Mouse (Mus musculus) Patski (cell line): ENCODE data around the gene Pcgf1. TPM values are rescaled to one million over a fixed set of nuclear protein-coding genes. Genes with fewer than 3 reads are reported as not detected.

Source experiments
- ATAC-seq: fragments of 100-300 bp; one replicate; pipeline ENCODE4 v1.8.0; 2021
- CTCF ChIA-PET: fragments of 350-600 bp; sonication (Branson Sonifier 250); formaldehyde crosslinking; loops from one replicate; lab custom pipeline; 2022; ENCODE audit warnings: inconsistent platforms; lab: Charles Lee
- POLR2A ChIA-PET: fragments of 350-600 bp; sonication (Branson Sonifier 250); formaldehyde crosslinking; loops from one replicate; lab custom pipeline; 2022; ENCODE audit warnings: antibody characterized with exemption, inconsistent platforms; lab: Charles Lee
- DNase-seq: peaks from one replicate; pipeline ENCODE4 v3.0.0-alpha.2; 2011; ENCODE audit warnings: low read depth, low spot score
- H3K27me3 ChIP-seq: fragments of 371-371 bp; one replicate; pipeline ENCODE4 v1.5.1; 2021
- CTCF ChIP-seq: fragments of 100-300 bp; IDR thresholded peaks from one replicate; pipeline ENCODE4 v1.5.1; 2021
- in situ Hi-C: fragments of 300-500 bp; cut with MboI; formaldehyde crosslinking; loops from 3 replicates; pipeline ENCODE4 v1.11.1; 2018; ENCODE audit warnings: low pct_unique_long_range_greater_than_20kb, mixed read lengths
- polyA plus RNA-seq: library from polyadenylated mRNA; unstranded; gene quantifications from one replicate; pipeline ENCODE4 v1.2.3, GENCODE M21; 2021

The Pcgf1 gene
- polyA plus RNA-seq, 1 experiment from 2014 or later: 19.7 TPM

- no peaks in the 10 kb centered on the region for H3K27me3 ChIP-seq
- no peak for ATAC-seq
- in situ Hi-C loops: no loop called here
- DNase-seq: no peak
- TF ChIP-seq CTCF: no peak
- ChIA-PET POLR2A (interaction anchor here (0.5 kb wide), 1 partner anchor 119 kb away, joined by 3 read pairs; no protein-coding TSS in a partner anchor), CTCF (interaction anchor here (1.0 kb wide), 1 partner anchor 26 kb away, joined by 3 read pairs; no protein-coding TSS in a partner anchor)
Measured at GRCm38 (mm10) chr6:83058725-83059124, 18.9 kb upstream of the Pcgf1 start.

GRCm38 (mm10) chr6:83065995-83066394, 11.7 kb upstream of the Pcgf1 start:
- in situ Hi-C loops: no loop called here
- CTCF ChIA-PET: interaction anchor here (1.4 to 1.8 kb wide), 2 partner anchors 11 to 70 kb away, joined by 4 to 9 read pairs; partner anchors contain the start of genes Aup1 and Htra2
- POLR2A ChIA-PET: no interaction called here
- TF ChIP-seq CTCF: no peak
- ATAC-seq (no peak), DNase-seq (no peak)
- H3K27me3 ChIP-seq: peaks cover 38% of the 10 kb centered on the region

- H3K27me3 ChIP-seq: peaks cover 43% of the 10 kb centered on the region
- no peak for TF ChIP-seq CTCF
- POLR2A ChIA-PET: no interaction called here
- CTCF ChIA-PET: interaction anchor here (1.4 kb wide), 1 partner anchor 12 kb away, joined by 4 read pairs; the partner anchor contains the start of genes Aup1 and Htra2
- in situ Hi-C loops: no loop called here
- DNase-seq (no peak), ATAC-seq (no peak)
Measured at GRCm38 (mm10) chr6:83066441-83066840, 11.2 kb upstream of the Pcgf1 start.

- ChIA-PET POLR2A (no interaction called here), CTCF (no interaction called here)
- H3K27me3 ChIP-seq: peaks cover 53% of the 10 kb centered on the region
- TF ChIP-seq CTCF: no peak
- in situ Hi-C loops: no loop called here
- ATAC-seq (no peak), DNase-seq (no peak)
Measured at GRCm38 (mm10) chr6:83068221-83068620, 9.4 kb upstream of the Pcgf1 start.

- peaks cover 54% of the 10 kb centered on the region for H3K27me3 ChIP-seq
- TF ChIP-seq CTCF: no peak
- no peak for ATAC-seq
- ChIA-PET POLR2A (interaction anchor here (0.5 to 0.6 kb wide), 2 partner anchors 8 to 36 kb away, joined by 3 to 4 read pairs; no protein-coding TSS in a partner anchor), CTCF (no interaction called here)
- in situ Hi-C loops: no loop called here
- no peak for DNase-seq
Measured at GRCm38 (mm10) chr6:83068706-83069487, 8.8 kb upstream of the Pcgf1 start.

- DNase-seq: no peak
- no peak for TF ChIP-seq CTCF
- peaks cover 57% of the 10 kb centered on the region for H3K27me3 ChIP-seq
- ChIA-PET POLR2A (interaction anchor here (0.5 kb wide), 1 partner anchor 35 kb away, joined by 4 read pairs; no protein-coding TSS in a partner anchor), CTCF (no interaction called here)
- ATAC-seq: no peak
- in situ Hi-C loops: no loop called here
Measured at GRCm38 (mm10) chr6:83069488-83070246, 8.0 kb upstream of the Pcgf1 start.

GRCm38 (mm10) chr6:83070247-83070310, 7.6 kb upstream of the Pcgf1 start, which contains the start of gene Tlx2:
Gene Tlx2 (minus strand): TSS chr6:83070293.
- peaks cover 57% of the 10 kb centered on the region for H3K27me3 ChIP-seq
- no peak for TF ChIP-seq CTCF
- in situ Hi-C loops: no loop called here
- ATAC-seq (no peak), DNase-seq (no peak)
- POLR2A ChIA-PET: no interaction called here
- CTCF ChIA-PET: no interaction called here

- peaks cover 57% of the 10 kb centered on the region for H3K27me3 ChIP-seq
- ATAC-seq: no peak
- ChIA-PET POLR2A (no interaction called here), CTCF (no interaction called here)
- no peak for DNase-seq
- in situ Hi-C loops: no loop called here
- no peak for TF ChIP-seq CTCF
Measured at GRCm38 (mm10) chr6:83070311-83071219, 7.1 kb upstream of the Pcgf1 start.

GRCm38 (mm10) chr6:83071220-83071619, 6.4 kb upstream of the Pcgf1 start:
- H3K27me3 ChIP-seq: peaks cover 57% of the 10 kb centered on the region

GRCm38 (mm10) chr6:83074979-83075378, 2.7 kb upstream of the Pcgf1 start:
- no peak for ATAC-seq
- TF ChIP-seq CTCF: no peak
- no peak for DNase-seq
- CTCF ChIA-PET: interaction anchor here (0.7 to 2.4 kb wide), 4 partner anchors 26 to 78 kb away, joined by 3 to 15 read pairs (median 7); partner anchors contain the start of genes Ccdc142 and Gm42688
- peaks cover 32% of the 10 kb centered on the region for H3K27me3 ChIP-seq
- in situ Hi-C loops: no loop called here
- POLR2A ChIA-PET: no interaction called here

More at GRCm38 (mm10) chr6:83071220-83071619, 6.4 kb upstream of the Pcgf1 start:
- ChIA-PET POLR2A (no interaction called here), CTCF (no interaction called here)
- in situ Hi-C loops: no loop called here
- no peak for TF ChIP-seq CTCF
- no peak for ATAC-seq
- DNase-seq: no peak
